Mouse (Mus musculus) liver, adult 2 months (tissue): Measurements from ENCODE around the gene A930017K11Rik. TPM values are rescaled to one million over a fixed set of nuclear protein-coding genes. Genes with fewer than 3 reads are reported as not detected.

Experiments used
- DNase-seq: peaks from one replicate; pipeline ENCODE4 v3.0.0-alpha.2; 2011; ENCODE audit warnings: low read depth, low spot score; ENCODE audit errors: extremely low read depth
- H3K27ac ChIP-seq: fragments of 200-500 bp; replicated peaks from 2 replicates; pipeline ENCODE4 v1.5.1; 2012; ENCODE audit warnings: low read depth, mild to moderate bottlenecking, control low read depth, inconsistent platforms, low read length; ENCODE audit not compliant: insufficient read depth
- H3K27me3 ChIP-seq: fragments of 200-500 bp; 2 replicates; pipeline ENCODE4 v1.6.1; 2012; ENCODE audit warnings: mild to moderate bottlenecking, moderate library complexity, low read length, inconsistent platforms; ENCODE audit not compliant: control insufficient read depth, insufficient read depth
- H3K36me3 ChIP-seq: fragments of 200-500 bp; 2 replicates; pipeline ENCODE4 v1.6.1; 2012; ENCODE audit warnings: low read length, inconsistent platforms; ENCODE audit not compliant: control insufficient read depth, insufficient read depth
- H3K4me1 ChIP-seq: fragments of 200-500 bp; 2 replicates; pipeline ENCODE4 v1.6.1; 2011; ENCODE audit warnings: low read length; ENCODE audit not compliant: control insufficient read depth, insufficient read depth
- H3K4me3 ChIP-seq: fragments of 200-500 bp; 2 replicates; pipeline ENCODE4 v1.5.1; 2011; ENCODE audit warnings: low read depth, mild to moderate bottlenecking, control low read depth, low read length, moderate library complexity; ENCODE audit not compliant: insufficient read depth
- H3K79me2 ChIP-seq: fragments of 200-500 bp; 2 replicates; pipeline ENCODE4 v1.6.1; 2012; ENCODE audit warnings: inconsistent platforms, mild to moderate bottlenecking, low read length, moderate library complexity; ENCODE audit not compliant: control insufficient read depth, insufficient read depth
- H3K9ac ChIP-seq: fragments of 200-500 bp; 2 replicates; pipeline ENCODE4 v1.6.1; 2012; ENCODE audit warnings: low read depth, mild to moderate bottlenecking, control low read depth, inconsistent platforms, low read length
- CTCF ChIP-seq: fragments of 200-500 bp; IDR thresholded peaks from 2 replicates; pipeline ENCODE4 v1.5.1; 2011; ENCODE audit warnings: low read depth, low read length, control low read depth
- POLR2A ChIP-seq: fragments of 200-500 bp; IDR thresholded peaks from 2 replicates; pipeline ENCODE4 v1.6.1; 2011; ENCODE audit warnings: low read length, control low read depth; ENCODE audit not compliant: insufficient read depth; ENCODE audit errors: extremely low read depth
- WGBS: fragments of 180-500 bp; shearing (Covaris S2); methylation state at CpG from one replicate; pipeline ENCODE4 v1.1.7; 2018; 5-methylcytosine and 5-hydroxymethylcytosine counted together
- polyA plus RNA-seq: library from polyadenylated mRNA; depleted of rRNA; stranded (reverse); fragments of >200 nt; gene quantifications from 2 replicates; pipeline ENCODE4 v1.2.3, GENCODE M21; 2012
- total RNA-seq: library from RNA; depleted of rRNA; stranded (reverse); fragments of >200 nt; gene quantifications from 2 replicates; pipeline ENCODE4 v1.2.3, GENCODE M21; 2014

A930017K11Rik gene
- total and polyA plus RNA-seq, 2 experiments, result not detected

GRCm38 (mm10) chr17:25957586-25958051, 5.3 kb upstream of the A930017K11Rik start:
- H3K4me1 ChIP-seq, result no peaks in the 10 kb centered on the region
- no peaks in the 10 kb centered on the region for H3K27me3 ChIP-seq
- no peaks in the 10 kb centered on the region for H3K36me3 ChIP-seq
- no peak for TF ChIP-seq POLR2A
- no peak for TF ChIP-seq CTCF
- DNase-seq, result no peak
- H3K79me2 ChIP-seq, result no peaks in the 10 kb centered on the region
- H3K27ac ChIP-seq, result no peak overlapping the region
- WGBS, result 90% methylated on average over 14 of the region's 14 CpGs
- H3K9ac ChIP-seq, result no peak overlapping the region
- no peak overlapping the region for H3K4me3 ChIP-seq

DNA sequence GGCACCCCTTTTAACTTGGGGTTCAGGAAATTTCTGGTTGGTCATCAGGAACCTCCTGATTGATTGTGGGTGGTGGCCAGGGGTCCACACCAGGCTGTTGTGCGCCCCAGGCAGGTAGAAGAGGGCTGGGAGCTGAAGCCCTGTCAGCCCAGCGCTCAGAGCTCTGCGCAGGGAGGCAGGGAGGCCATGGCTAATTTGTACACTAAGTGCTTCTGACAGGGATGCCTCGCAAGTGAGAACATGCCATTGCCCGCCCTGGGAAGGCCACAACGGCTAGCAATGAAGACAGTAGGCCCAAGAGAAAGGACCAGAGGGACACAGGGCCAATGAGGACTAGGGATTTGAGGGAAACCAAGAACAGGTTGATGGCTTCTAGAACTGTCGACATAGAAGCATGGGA, 4.3 kb upstream of the A930017K11Rik start:
- Histone ChIP-seq H3K79me2 (no peaks in the 10 kb centered on the region), H3K36me3 (no peaks in the 10 kb centered on the region), H3K27ac (no peak overlapping the region), H3K27me3 (peaks cover 5% of the 10 kb centered on the region; the same call in 1 of the 2 replicates), H3K4me3 (no peak overlapping the region), H3K9ac (no peak overlapping the region), H3K4me1 (no peaks in the 10 kb centered on the region)
- no peak for TF ChIP-seq POLR2A
- no peak for TF ChIP-seq CTCF
- DNase-seq, result no peak
- WGBS, result 93% methylated on average over 7 of the region's 7 CpGs

DNA sequence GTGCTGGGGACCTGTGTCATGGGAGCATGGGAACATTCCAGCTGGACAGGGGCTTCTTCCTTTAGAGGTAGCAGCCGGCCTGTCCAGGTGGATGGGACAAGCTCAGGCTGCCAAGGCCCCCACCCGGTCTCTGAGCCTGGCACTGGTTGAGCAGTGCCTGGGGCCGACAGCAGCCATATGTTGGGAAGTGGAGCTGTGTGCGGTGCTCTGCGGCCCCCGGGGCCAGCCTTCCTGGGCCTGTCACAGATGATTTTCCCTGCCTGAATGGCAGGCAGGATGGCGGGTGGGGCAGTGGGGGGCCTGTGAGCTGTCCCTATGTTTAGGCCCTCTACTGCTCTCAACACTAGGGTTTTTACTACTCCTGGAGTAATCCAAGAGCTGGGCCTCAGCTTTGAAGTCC, 3.8 kb upstream of the A930017K11Rik start:
- no peaks in the 10 kb centered on the region for H3K79me2 ChIP-seq
- no peak for DNase-seq
- no peak overlapping the region for H3K9ac ChIP-seq
- peaks cover 5% of the 10 kb centered on the region; the same call in 1 of the 2 replicates for H3K27me3 ChIP-seq
- 86% methylated on average over 7 of the region's 7 CpGs for WGBS
- no peaks in the 10 kb centered on the region for H3K4me1 ChIP-seq
- no peak overlapping the region for H3K27ac ChIP-seq
- no peak overlapping the region for H3K4me3 ChIP-seq
- TF ChIP-seq POLR2A (no peak), CTCF (no peak)
- H3K36me3 ChIP-seq, result no peaks in the 10 kb centered on the region

- 73% methylated on average over 3 of the region's 3 CpGs for WGBS
- H3K27me3 ChIP-seq, result peaks cover 5% of the 10 kb centered on the region; the same call in 1 of the 2 replicates
- no peak overlapping the region for H3K4me3 ChIP-seq
- H3K4me1 ChIP-seq, result no peaks in the 10 kb centered on the region
- H3K36me3 ChIP-seq, result no peaks in the 10 kb centered on the region
- no peak for DNase-seq
- TF ChIP-seq POLR2A (no peak), CTCF (no peak)
- H3K9ac ChIP-seq, result no peak overlapping the region
- H3K79me2 ChIP-seq, result no peaks in the 10 kb centered on the region
- H3K27ac ChIP-seq, result no peak overlapping the region
Observed at GRCm38 (mm10) chr17:25955736-25956135, 3.4 kb upstream of the A930017K11Rik start.

DNA sequence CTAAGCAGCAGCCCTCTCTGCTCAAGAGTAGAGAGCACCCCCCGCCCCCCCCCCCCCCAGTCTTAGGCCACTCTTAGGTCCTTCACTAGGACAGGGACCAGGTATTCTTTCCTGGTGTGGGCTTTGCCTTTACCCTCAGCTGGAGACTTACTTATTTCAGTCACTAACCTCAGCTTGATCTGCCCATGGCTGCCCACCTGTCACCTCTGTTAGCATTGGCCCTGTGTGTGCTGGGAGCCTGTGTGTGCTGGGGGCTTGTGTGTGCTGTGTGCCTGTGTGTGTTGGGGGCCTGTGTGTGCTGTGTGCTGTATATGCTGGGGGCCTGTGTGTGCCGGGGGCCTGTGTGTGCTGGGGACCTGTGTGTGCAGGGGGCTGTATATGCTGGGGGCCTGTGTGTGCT, 2.3 kb upstream of the A930017K11Rik start:
- no peak for TF ChIP-seq CTCF
- no peak for TF ChIP-seq POLR2A
- no peaks in the 10 kb centered on the region for H3K4me1 ChIP-seq
- H3K4me3 ChIP-seq, result no peak overlapping the region
- no peaks in the 10 kb centered on the region for H3K79me2 ChIP-seq
- no peak overlapping the region for H3K9ac ChIP-seq
- WGBS, result 88% methylated on average over 1 of the region's 2 CpGs
- H3K27me3 ChIP-seq, result peaks cover 5% of the 10 kb centered on the region; the same call in 1 of the 2 replicates
- H3K27ac ChIP-seq, result no peak overlapping the region
- DNase-seq, result no peak
- no peaks in the 10 kb centered on the region for H3K36me3 ChIP-seq

GRCm38 (mm10) chr17:25953161-25953560, 796 bp upstream of the A930017K11Rik start:
- peaks cover 5% of the 10 kb centered on the region; the same call in 1 of the 2 replicates for H3K27me3 ChIP-seq
- H3K27ac ChIP-seq, result no peak overlapping the region
- H3K9ac ChIP-seq, result no peak overlapping the region
- no peaks in the 10 kb centered on the region for H3K4me1 ChIP-seq
- no peaks in the 10 kb centered on the region for H3K79me2 ChIP-seq
- TF ChIP-seq CTCF, result no peak
- no peaks in the 10 kb centered on the region for H3K36me3 ChIP-seq
- no peak overlapping the region for H3K4me3 ChIP-seq
- 85% methylated on average over 5 of the region's 5 CpGs for WGBS
- no peak for DNase-seq
